Mouse (Mus musculus) thymus, adult 2 months (tissue): ENCODE data around the gene Camkk2. TPM values are rescaled to one million over a fixed set of nuclear protein-coding genes. Genes with fewer than 3 reads are reported as not detected.

Experiments
- DNase-seq: peaks from one replicate; pipeline ENCODE4 v3.0.0; 2021
- H3K27ac ChIP-seq: fragments of 200-500 bp; 2 replicates; pipeline ENCODE4 v1.5.1; 2012; ENCODE audit warnings: low read length, control low read depth; ENCODE audit not compliant: control insufficient read depth, insufficient read depth
- H3K27me3 ChIP-seq: fragments of 200-500 bp; 2 replicates; pipeline ENCODE4 v1.6.1; 2012; ENCODE audit warnings: mild to moderate bottlenecking, low read length, moderate library complexity, mixed read lengths; ENCODE audit not compliant: control insufficient read depth, insufficient read depth
- H3K36me3 ChIP-seq: fragments of 200-500 bp; 2 replicates; pipeline ENCODE4 v1.6.1; 2012; ENCODE audit warnings: mild to moderate bottlenecking, low read length, moderate library complexity; ENCODE audit not compliant: control insufficient read depth, insufficient read depth
- H3K4me1 ChIP-seq: fragments of 200-500 bp; replicated peaks from 2 replicates; pipeline ENCODE4 v1.6.1; 2012; ENCODE audit warnings: low read length; ENCODE audit not compliant: control insufficient read depth, insufficient read depth
- H3K4me3 ChIP-seq: fragments of 200-500 bp; 2 replicates; pipeline ENCODE4 v1.5.1; 2012; ENCODE audit warnings: mild to moderate bottlenecking, low read length, control low read depth, moderate library complexity; ENCODE audit not compliant: control insufficient read depth, insufficient read depth
- CTCF ChIP-seq: fragments of 200-500 bp; IDR thresholded peaks from 2 replicates; pipeline ENCODE4 v1.5.1; 2012; ENCODE audit warnings: mild to moderate bottlenecking, control low read depth, low read length, moderate library complexity, borderline replicate concordance; ENCODE audit not compliant: control insufficient read depth, poor library complexity, insufficient read depth; ENCODE audit errors: extremely low read depth
- POLR2A ChIP-seq: fragments of 200-500 bp; IDR thresholded peaks from 2 replicates; pipeline ENCODE4 v1.6.1; 2012; ENCODE audit warnings: mild to moderate bottlenecking, low read length, control low read depth, moderate library complexity; ENCODE audit not compliant: control insufficient read depth, poor library complexity, insufficient read depth; ENCODE audit errors: extremely low read depth
- WGBS: fragments of 180-500 bp; shearing (Covaris S2); methylation state at CpG from one replicate; pipeline ENCODE4 v1.1.7; 2018; 5-methylcytosine and 5-hydroxymethylcytosine counted together
- polyA plus RNA-seq: library from polyadenylated mRNA; depleted of rRNA; stranded (reverse); fragments of >200 nt; gene quantifications from 2 replicates; pipeline ENCODE4 v1.2.3, GENCODE M21; 2012

Gene Camkk2
- polyA plus RNA-seq, 1 experiment, result 31.1 TPM

DNA sequence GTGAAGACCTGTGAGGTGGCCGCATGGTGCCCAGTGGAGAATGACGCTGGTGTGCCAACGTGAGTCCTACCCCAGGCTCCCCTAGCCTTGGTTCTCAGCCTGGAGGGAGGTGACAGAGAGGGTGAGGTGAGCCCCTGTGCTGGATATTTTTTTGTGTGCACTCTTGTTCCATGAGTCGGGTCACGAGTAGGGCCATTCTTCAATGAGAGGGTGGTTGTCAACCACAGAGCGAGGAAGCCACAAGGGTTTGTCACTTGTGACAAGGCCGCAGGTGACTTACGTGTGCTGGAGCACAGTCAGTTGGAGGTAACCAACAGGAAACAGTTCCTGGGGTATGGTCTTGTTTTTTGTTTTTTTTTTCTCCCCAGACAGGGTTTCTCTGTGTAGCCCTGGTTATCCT, 60.0 kb downstream of the Camkk2 start:
- H3K4me1 ChIP-seq, result peaks cover 23% of the 10 kb centered on the region
- TF ChIP-seq POLR2A (no peak), CTCF (no peak)
- H3K27me3 ChIP-seq, result no peaks in the 10 kb centered on the region
- H3K36me3 ChIP-seq, result no peaks in the 10 kb centered on the region
- peak overlapping the region; percentile 43; the same call in 1 of the 2 replicates for H3K27ac ChIP-seq
- H3K4me3 ChIP-seq, result no peak overlapping the region
- no peak for DNase-seq
- WGBS, result 13% methylated on average over 8 of the region's 8 CpGs

DNA sequence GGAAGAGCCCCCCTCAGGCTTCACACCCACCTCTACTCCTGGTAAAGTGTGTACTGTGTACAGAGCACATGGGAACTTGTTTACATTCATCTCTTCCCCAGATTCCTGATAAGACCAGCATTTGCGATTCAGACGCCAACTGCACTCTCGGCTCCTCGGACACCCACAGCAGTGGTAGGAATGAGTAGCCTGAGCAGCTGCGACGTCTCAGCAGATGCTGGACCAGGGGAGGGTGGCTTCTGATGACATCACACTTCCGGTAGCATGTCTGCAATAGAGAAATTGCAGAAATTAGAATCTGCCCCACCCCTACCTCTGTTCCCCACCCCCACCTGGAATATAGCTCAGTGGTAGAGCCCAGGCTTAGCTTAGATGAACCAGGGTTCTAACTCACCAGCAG, 60.8 kb downstream of the Camkk2 start:
- no peak overlapping the region for H3K4me3 ChIP-seq
- no peak for DNase-seq
- TF ChIP-seq CTCF (no peak), POLR2A (no peak)
- no peaks in the 10 kb centered on the region for H3K36me3 ChIP-seq
- no peaks in the 10 kb centered on the region for H3K27me3 ChIP-seq
- WGBS, result 46% methylated on average over 7 of the region's 7 CpGs
- H3K27ac ChIP-seq, result no peak overlapping the region
- H3K4me1 ChIP-seq, result peaks cover 23% of the 10 kb centered on the region

DNA sequence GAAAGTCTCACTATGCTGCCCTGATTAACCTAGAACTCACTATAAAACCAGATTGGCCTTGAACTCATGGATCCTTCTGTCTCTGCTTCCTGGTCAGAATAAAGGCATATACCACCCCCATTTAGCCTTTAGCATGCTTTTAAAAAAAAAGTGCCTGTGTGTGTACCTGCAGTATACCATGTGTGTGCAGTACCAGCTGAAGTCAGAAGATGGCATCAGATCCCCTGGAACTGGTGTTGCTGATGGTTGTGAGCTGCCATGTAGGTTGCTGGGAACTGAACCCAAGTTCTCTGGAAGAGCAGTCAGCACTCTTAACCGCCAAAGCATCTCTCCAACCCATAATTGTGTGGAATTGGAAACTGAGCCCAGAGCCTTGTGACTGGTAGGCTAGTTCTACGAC, 62.4 kb downstream of the Camkk2 start:
- H3K4me3 ChIP-seq, result no peak overlapping the region
- H3K27me3 ChIP-seq, result no peaks in the 10 kb centered on the region
- no peak overlapping the region for H3K27ac ChIP-seq
- WGBS, result 97% methylated on average over 2 of the region's 2 CpGs
- no peak for DNase-seq
- H3K4me1 ChIP-seq, result peaks cover 23% of the 10 kb centered on the region
- no peaks in the 10 kb centered on the region for H3K36me3 ChIP-seq
- TF ChIP-seq POLR2A (no peak), CTCF (no peak)

DNA sequence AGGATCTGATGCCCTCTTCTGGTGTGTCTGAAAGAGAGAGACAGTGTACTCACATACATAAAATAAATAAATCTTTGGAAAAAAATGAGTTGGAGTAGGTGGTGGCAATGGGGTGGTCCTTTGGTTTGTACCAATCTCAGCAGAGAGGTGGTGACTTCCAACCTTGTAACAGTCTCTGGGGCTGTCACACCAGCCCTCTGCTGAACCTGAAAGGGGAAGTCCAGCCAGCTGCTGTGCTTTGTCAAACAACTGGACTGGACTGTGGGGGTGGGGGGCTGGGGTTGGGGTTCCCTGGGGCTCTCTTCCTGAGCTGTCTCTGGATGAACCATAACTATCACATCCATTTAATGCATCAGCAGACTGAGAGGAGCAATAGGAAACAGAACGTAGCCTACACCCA, 63.5 kb downstream of the Camkk2 start:
- TF ChIP-seq POLR2A (no peak), CTCF (no peak)
- WGBS, result 93% methylated on average over 1 of the region's 1 CpGs
- H3K4me3 ChIP-seq, result no peak overlapping the region
- DNase-seq, result no peak
- H3K36me3 ChIP-seq, result no peaks in the 10 kb centered on the region
- H3K4me1 ChIP-seq, result peaks cover 23% of the 10 kb centered on the region
- no peak overlapping the region for H3K27ac ChIP-seq
- no peaks in the 10 kb centered on the region for H3K27me3 ChIP-seq

DNA sequence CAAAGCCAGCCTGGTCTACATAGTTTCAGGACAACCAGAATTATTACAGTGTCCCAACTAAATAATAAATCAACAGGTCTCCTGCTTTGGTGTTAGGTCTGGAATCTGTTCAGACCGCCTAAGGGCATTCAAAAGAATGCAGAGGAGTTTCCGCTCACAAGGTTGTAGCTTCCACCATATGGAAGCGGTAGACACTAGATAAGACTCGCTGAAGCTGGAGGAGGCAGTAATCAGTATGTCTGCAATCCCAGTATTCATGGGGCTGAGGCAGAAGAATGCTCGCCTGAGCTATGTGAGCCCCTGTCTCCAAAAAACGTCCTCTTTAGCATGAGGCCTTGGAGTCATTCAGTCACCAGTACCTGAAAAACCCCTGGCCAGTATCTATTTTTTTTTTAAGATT, 70.4 kb downstream of the Camkk2 start:
- no peaks in the 10 kb centered on the region for H3K36me3 ChIP-seq
- no peak overlapping the region for H3K4me3 ChIP-seq
- no peaks in the 10 kb centered on the region for H3K27me3 ChIP-seq
- 95% methylated on average over 6 of the region's 6 CpGs for WGBS
- H3K27ac ChIP-seq, result no peak overlapping the region
- no peak for TF ChIP-seq POLR2A
- TF ChIP-seq CTCF, result no peak
- peaks cover 8% of the 10 kb centered on the region for H3K4me1 ChIP-seq
- no peak for DNase-seq

DNA sequence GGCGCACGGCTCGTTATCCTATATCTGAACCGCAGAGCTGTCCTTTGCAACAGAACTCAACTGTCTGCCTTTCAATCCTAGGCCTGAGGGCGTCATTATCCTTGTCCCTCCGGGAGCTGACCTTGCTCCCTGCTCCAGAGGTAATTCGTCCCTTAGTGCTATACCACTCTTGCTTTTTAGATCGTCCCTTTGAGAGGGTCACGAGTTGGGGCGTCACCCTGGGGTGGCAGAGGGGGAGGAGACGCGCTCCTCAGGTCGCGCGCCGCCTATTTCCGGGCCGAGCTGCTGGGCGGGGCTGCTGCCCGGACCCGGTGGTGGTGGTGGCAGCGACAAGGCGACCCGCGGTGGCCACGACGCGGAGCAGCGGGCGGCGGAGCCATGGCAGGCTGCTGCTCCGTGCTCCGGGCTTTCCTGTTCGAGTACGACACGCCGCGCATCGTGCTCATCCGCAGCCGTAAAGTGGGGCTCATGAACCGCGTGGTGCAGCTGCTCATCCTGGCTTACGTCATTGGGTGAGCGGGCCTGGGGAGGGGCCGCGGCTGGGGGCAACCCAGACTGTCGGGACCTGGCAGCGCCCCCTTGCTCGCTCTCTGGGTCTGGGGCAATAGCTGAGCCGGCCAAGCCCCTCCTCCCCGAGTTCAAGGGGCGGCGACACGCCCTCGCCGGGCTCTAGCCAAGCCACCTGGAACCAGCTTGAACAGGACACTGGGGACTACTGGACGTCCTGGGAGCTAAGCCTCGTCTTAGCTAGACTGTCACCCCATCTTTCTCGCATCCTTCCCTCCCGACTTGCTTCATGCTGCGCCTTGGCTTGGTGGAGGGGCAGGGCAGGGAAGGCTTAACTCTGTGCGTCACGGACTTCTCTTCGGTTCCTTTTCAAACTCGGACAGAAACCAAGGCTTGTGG, 71.7 kb downstream of the Camkk2 start, which contains the start of gene P2rx4:
Gene P2rx4, plus strand, starts transcription at position 269 of the 906 bp plus-strand sequence.
- TF ChIP-seq POLR2A (no peak; the same call in 1 of the 2 replicates), CTCF (no peak)
- Histone ChIP-seq H3K4me1 (peaks cover 8% of the 10 kb centered on the region), H3K36me3 (no peaks in the 10 kb centered on the region), H3K27ac (peak within 1 kb of the TSS; percentile 64), H3K27me3 (no peaks in the 10 kb centered on the region), H3K4me3 (peak within 1 kb of the TSS; percentile 65)
- under 1% methylated on average over 66 of the region's 66 CpGs for WGBS
- peak; percentile 86 for DNase-seq

DNA sequence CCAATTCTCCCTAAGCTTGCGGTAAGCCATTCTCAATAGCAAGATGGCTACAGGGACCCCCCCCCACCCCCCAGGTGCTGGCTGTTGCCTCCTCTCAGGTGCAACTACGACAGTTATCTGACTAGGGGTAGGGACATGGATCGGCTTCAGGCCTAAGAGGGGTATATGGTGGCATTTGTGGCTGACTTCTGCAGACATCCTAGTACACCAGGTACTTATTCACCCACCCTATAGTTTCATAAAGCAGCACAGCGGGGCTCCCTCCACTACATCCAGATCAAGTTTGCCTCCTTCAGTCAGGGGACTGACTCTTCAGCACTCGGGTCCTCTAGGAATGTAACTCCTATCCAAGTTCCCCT, 72.3 kb downstream of the Camkk2 start:
- H3K27me3 ChIP-seq, result no peaks in the 10 kb centered on the region
- no peaks in the 10 kb centered on the region for H3K36me3 ChIP-seq
- peak overlapping the region; percentile 64 for H3K27ac ChIP-seq
- H3K4me1 ChIP-seq, result peaks cover 8% of the 10 kb centered on the region
- no peak for TF ChIP-seq POLR2A
- TF ChIP-seq CTCF, result no peak
- WGBS, result 33% methylated on average over 5 of the region's 5 CpGs
- DNase-seq, result no peak
- peak overlapping the region; percentile 65 for H3K4me3 ChIP-seq

DNA sequence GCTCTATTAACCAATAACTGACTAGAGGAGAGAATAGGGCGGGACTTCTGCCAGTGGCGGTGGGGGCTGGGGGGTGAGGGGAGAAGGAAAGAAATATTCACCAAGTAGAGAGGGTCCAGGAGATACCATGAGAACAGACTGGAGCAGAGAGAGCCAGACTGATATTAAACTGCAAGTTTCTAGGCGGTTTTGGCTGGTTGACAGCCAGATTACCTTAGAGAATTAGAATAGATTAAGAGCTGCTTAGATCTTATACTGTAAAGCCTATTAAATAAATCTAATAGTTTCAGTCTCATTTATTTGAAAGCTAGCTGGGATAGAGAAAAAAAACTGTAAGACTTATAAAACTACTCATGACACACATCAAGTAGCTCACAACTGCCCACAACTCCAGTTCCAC, 74.0 kb downstream of the Camkk2 start:
- H3K27me3 ChIP-seq, result no peaks in the 10 kb centered on the region
- TF ChIP-seq CTCF, result no peak
- TF ChIP-seq POLR2A, result no peak
- DNase-seq, result no peak
- 98% methylated on average over 3 of the region's 3 CpGs for WGBS
- H3K4me3 ChIP-seq, result no peak overlapping the region
- H3K27ac ChIP-seq, result no peak overlapping the region
- H3K36me3 ChIP-seq, result no peaks in the 10 kb centered on the region
- peaks cover 8% of the 10 kb centered on the region for H3K4me1 ChIP-seq
